Mouse (Mus musculus): ENCODE measurements around the gene Alk. TPM values are rescaled to one million over a fixed set of nuclear protein-coding genes. Genes with fewer than 3 reads are reported as not detected.

The Alk gene
- 0.05 and 0.20 TPM in 2 replicates for polyA plus RNA-seq (2015; fragmentation: Nextera tagmentation; extraction: Ambion mirVana)

- no peaks in the 10 kb centered on the region for H3K36me3 ChIP-seq (ENCODE audit: control insufficient read depth, insufficient read depth)
- peaks cover 35% of the 10 kb centered on the region for H3K27me3 ChIP-seq (ENCODE audit: control insufficient read depth, insufficient read depth, low read length)
- no peaks in the 10 kb centered on the region for H3K9me3 ChIP-seq (replicated peaks; ENCODE audit: control insufficient read depth, low read length)
- H3K27ac ChIP-seq (ENCODE audit: low read length) = no peak within 1 kb of the TSS
- peak; percentile 89 for ATAC-seq (replicated peaks; ENCODE audit: extremely low read depth, insufficient read depth, low FRiP score)
- peak within 1 kb of the TSS; percentile 54 for H3K4me3 ChIP-seq (ENCODE audit: low read length)
- no peak within 1 kb of the TSS for H3K9ac ChIP-seq (ENCODE audit: low read length)
- peaks cover 10% of the 10 kb centered on the region for H3K4me1 ChIP-seq (ENCODE audit: control insufficient read depth, insufficient read depth, low read length)
- peak within 1 kb of the TSS; percentile 81 for H3K4me2 ChIP-seq (ENCODE audit: low read depth, low read length)
- under 1% methylated on average over 31 of the region's 32 CpGs for WGBS
Measured at GRCm38 (mm10) chr17:72604610-72604980, at the start of gene Alk. Gene Alk (minus strand): TSS chr17:72604627.

DNA sequence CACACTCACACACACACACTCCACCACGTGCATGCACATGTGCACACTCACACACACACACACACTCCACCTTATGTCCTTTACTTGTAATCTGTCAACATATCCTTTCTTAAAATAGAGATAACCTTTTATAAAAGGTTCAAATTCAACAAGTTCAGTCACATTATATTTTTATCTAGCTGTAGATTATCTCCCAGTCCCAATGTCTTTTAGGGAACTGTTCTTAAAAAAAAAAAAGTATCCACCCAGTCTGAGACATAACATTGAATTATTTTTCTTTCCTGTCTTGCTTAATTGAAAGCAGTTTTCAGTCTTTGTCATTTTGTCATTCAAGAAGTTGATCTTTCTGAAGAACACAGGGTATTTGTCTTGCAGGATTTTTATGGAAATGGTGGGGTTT lies 48.4 kb upstream of the Alk start:
- no peaks in the 10 kb centered on the region for H3K36me3 ChIP-seq (ENCODE audit: control insufficient read depth, insufficient read depth)
- H3K27me3 ChIP-seq (ENCODE audit: control insufficient read depth, insufficient read depth, low read length) = no peaks in the 10 kb centered on the region
- 45% methylated on average over 1 of the region's 1 CpGs for WGBS
- no peak overlapping the region for H3K27ac ChIP-seq (ENCODE audit: low read length)
- no peak overlapping the region for H3K9ac ChIP-seq (ENCODE audit: low read length)
- H3K4me2 ChIP-seq (ENCODE audit: low read depth, low read length) = no peak overlapping the region
- H3K4me1 ChIP-seq (ENCODE audit: control insufficient read depth, insufficient read depth, low read length) = no peaks in the 10 kb centered on the region
- no peak for ATAC-seq (replicated peaks; ENCODE audit: extremely low read depth, insufficient read depth, low FRiP score)
- no peak overlapping the region for H3K4me3 ChIP-seq (ENCODE audit: low read length)
- no peaks in the 10 kb centered on the region for H3K9me3 ChIP-seq (replicated peaks; ENCODE audit: control insufficient read depth, low read length)

GRCm38 (mm10) chr17:72648607-72649217 lies 44.3 kb upstream of the Alk start:
- H3K27me3 ChIP-seq (ENCODE audit: control insufficient read depth, insufficient read depth, low read length) = no peaks in the 10 kb centered on the region
- H3K27ac ChIP-seq (ENCODE audit: low read length) = no peak overlapping the region
- no peak overlapping the region for H3K4me2 ChIP-seq (ENCODE audit: low read depth, low read length)
- H3K9ac ChIP-seq (ENCODE audit: low read length) = no peak overlapping the region
- no peak overlapping the region for H3K4me3 ChIP-seq (ENCODE audit: low read length)
- no peaks in the 10 kb centered on the region for H3K4me1 ChIP-seq (ENCODE audit: control insufficient read depth, insufficient read depth, low read length)
- no peak for ATAC-seq (replicated peaks; ENCODE audit: extremely low read depth, insufficient read depth, low FRiP score)
- 51% methylated on average over 6 of the region's 6 CpGs for WGBS
- no peaks in the 10 kb centered on the region for H3K36me3 ChIP-seq (ENCODE audit: control insufficient read depth, insufficient read depth)
- no peaks in the 10 kb centered on the region for H3K9me3 ChIP-seq (replicated peaks; ENCODE audit: control insufficient read depth, low read length)

DNA sequence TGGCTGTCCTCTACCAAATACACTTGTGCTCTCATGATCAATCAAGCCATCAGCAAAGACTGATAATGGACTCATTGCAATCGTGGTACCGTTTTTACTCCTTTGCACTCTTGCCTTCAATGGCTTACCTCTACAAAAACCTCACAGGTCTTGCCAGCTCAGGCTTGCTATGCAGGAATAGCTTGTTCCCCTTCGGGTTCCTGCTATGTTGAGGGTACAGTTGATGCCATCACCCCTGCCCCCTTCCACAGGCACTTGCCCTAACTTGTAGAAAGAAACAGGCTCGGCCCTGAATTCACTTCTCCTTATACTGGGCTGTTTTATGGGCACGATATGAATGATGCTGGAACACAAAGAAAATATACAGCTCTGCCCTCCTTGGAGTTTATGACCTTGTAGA lies 41.7 kb upstream of the Alk start:
- H3K36me3 ChIP-seq (ENCODE audit: control insufficient read depth, insufficient read depth) = no peaks in the 10 kb centered on the region
- ATAC-seq (replicated peaks; ENCODE audit: extremely low read depth, insufficient read depth, low FRiP score) = no peak
- no peaks in the 10 kb centered on the region for H3K9me3 ChIP-seq (replicated peaks; ENCODE audit: control insufficient read depth, low read length)
- no peaks in the 10 kb centered on the region for H3K27me3 ChIP-seq (ENCODE audit: control insufficient read depth, insufficient read depth, low read length)
- H3K4me1 ChIP-seq (ENCODE audit: control insufficient read depth, insufficient read depth, low read length) = no peaks in the 10 kb centered on the region
- no peak overlapping the region for H3K4me3 ChIP-seq (ENCODE audit: low read length)
- no peak overlapping the region for H3K9ac ChIP-seq (ENCODE audit: low read length)
- 70% methylated on average over 5 of the region's 5 CpGs for WGBS
- no peak overlapping the region for H3K4me2 ChIP-seq (ENCODE audit: low read depth, low read length)
- H3K27ac ChIP-seq (ENCODE audit: low read length) = no peak overlapping the region

DNA sequence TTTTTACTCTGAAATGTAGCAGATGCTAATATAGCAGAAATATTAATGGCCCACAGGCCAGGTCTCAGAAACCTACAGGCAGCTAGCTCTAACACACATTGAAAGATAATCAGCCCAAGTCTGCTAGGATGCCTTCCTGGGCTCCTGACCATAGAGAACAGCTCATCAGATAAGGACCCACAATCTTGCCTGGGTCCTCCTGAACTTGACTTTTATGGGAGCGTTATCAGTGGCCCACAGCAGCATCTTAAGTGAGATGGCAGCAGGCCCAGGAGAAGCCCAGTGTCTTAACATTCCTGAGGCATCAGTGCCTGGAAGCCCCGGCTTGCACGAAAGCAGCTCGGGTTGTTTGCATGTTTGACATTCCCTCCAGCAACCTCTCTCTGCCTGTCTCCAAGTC lies 35.7 kb upstream of the Alk start:
- no peaks in the 10 kb centered on the region for H3K36me3 ChIP-seq (ENCODE audit: control insufficient read depth, insufficient read depth)
- no peaks in the 10 kb centered on the region; the same call in 1 of the 2 replicates for H3K4me1 ChIP-seq (ENCODE audit: control insufficient read depth, insufficient read depth, low read length)
- 24% methylated on average over 4 of the region's 4 CpGs for WGBS
- no peak overlapping the region for H3K4me3 ChIP-seq (ENCODE audit: low read length)
- ATAC-seq (replicated peaks; ENCODE audit: extremely low read depth, insufficient read depth, low FRiP score) = no peak
- no peaks in the 10 kb centered on the region for H3K27me3 ChIP-seq (ENCODE audit: control insufficient read depth, insufficient read depth, low read length)
- H3K27ac ChIP-seq (ENCODE audit: low read length) = no peak overlapping the region
- no peak overlapping the region for H3K9ac ChIP-seq (ENCODE audit: low read length)
- H3K9me3 ChIP-seq (replicated peaks; ENCODE audit: control insufficient read depth, low read length) = no peaks in the 10 kb centered on the region
- no peak overlapping the region for H3K4me2 ChIP-seq (ENCODE audit: low read depth, low read length)

DNA sequence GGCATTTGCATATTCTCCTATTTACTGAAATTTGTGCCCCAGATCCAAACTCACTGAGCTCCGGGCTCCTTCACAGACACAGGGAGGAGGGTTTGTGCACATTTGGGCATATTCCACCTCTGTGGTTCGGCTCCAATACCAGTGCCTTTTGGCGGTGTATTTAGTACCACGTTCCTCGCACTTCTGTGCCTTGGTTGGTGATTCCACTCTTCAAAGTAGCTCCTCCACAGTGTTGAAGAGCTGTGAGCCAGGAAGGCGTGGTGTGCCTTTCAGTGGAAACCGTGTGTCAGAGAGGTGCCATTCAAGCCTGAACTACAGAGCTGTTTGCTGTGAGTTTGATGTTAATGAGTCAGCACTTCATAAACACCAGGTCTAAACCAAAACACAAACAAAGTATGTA lies 35.0 kb upstream of the Alk start:
- H3K27ac ChIP-seq (ENCODE audit: low read length) = no peak overlapping the region
- no peaks in the 10 kb centered on the region for H3K9me3 ChIP-seq (replicated peaks; ENCODE audit: control insufficient read depth, low read length)
- ATAC-seq (replicated peaks; ENCODE audit: extremely low read depth, insufficient read depth, low FRiP score) = no peak
- no peaks in the 10 kb centered on the region; the same call in 1 of the 2 replicates for H3K4me1 ChIP-seq (ENCODE audit: control insufficient read depth, insufficient read depth, low read length)
- WGBS = 76% methylated on average over 7 of the region's 7 CpGs
- no peak overlapping the region for H3K4me3 ChIP-seq (ENCODE audit: low read length)
- no peak overlapping the region for H3K4me2 ChIP-seq (ENCODE audit: low read depth, low read length)
- no peaks in the 10 kb centered on the region for H3K27me3 ChIP-seq (ENCODE audit: control insufficient read depth, insufficient read depth, low read length)
- H3K36me3 ChIP-seq (ENCODE audit: control insufficient read depth, insufficient read depth) = no peaks in the 10 kb centered on the region
- H3K9ac ChIP-seq (ENCODE audit: low read length) = no peak overlapping the region

- Histone ChIP-seq H3K27ac (ENCODE audit: low read length) (no peak overlapping the region), H3K4me2 (ENCODE audit: low read depth, low read length) (no peak overlapping the region), H3K4me3 (ENCODE audit: low read length) (no peak overlapping the region), H3K9me3 (replicated peaks; ENCODE audit: control insufficient read depth, low read length) (no peaks in the 10 kb centered on the region), H3K36me3 (ENCODE audit: control insufficient read depth, insufficient read depth) (no peaks in the 10 kb centered on the region), H3K4me1 (ENCODE audit: control insufficient read depth, insufficient read depth, low read length) (peaks cover 10% of the 10 kb centered on the region), H3K27me3 (ENCODE audit: control insufficient read depth, insufficient read depth, low read length) (peaks cover 35% of the 10 kb centered on the region), H3K9ac (ENCODE audit: low read length) (no peak overlapping the region)
- 10% methylated on average over 4 of the region's 4 CpGs for WGBS
- no peak for ATAC-seq (replicated peaks; ENCODE audit: extremely low read depth, insufficient read depth, low FRiP score)
Measured at GRCm38 (mm10) chr17:72606251-72606650, 1.8 kb upstream of the Alk start.

DNA sequence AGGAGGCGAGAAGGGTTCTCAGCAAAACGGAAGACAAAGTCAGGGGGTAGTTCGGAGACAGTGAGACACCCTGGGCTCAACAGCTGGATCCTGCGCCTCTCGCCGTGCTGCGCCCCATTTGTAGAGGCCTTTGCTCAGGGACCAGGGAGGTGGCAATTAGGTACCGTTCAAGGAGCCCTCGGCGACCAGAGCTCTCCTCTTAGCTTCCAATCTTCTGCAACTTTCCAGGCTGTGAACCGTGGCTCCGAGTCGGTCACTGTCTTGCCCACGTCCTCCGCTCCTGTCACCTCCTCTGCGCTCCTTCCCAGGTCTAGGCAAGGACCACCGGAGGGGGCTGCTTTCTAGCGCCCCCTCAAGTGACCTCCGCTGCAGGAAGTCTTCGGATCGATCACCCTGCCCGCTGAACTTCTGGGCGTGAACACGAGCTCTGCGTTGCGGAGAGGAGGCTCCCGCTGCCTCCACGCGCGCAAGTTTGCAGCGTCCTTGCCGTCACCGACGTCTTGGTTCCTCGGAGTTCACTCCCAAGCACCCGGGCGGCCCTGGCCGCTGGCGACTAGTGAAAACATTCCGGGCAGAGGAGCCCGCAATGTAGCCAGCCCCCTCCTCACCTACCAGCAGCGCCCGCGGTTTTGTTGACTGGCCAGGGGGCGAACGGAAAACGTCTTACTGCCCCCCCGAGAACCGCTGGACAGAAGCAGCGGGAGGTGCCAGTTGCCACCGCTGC lies 379 bp downstream of the Alk start:
- 3% methylated on average over 51 of the region's 51 CpGs for WGBS
- peaks cover 35% of the 10 kb centered on the region for H3K27me3 ChIP-seq (ENCODE audit: control insufficient read depth, insufficient read depth, low read length)
- no peak overlapping the region for H3K27ac ChIP-seq (ENCODE audit: low read length)
- H3K9me3 ChIP-seq (replicated peaks; ENCODE audit: control insufficient read depth, low read length) = no peaks in the 10 kb centered on the region
- H3K4me3 ChIP-seq (ENCODE audit: low read length) = peak overlapping the region; percentile 54
- ATAC-seq (replicated peaks; ENCODE audit: extremely low read depth, insufficient read depth, low FRiP score) = 0 out of 2 replicates have a peak, but pooled peaks have one; percentile 3
- H3K36me3 ChIP-seq (ENCODE audit: control insufficient read depth, insufficient read depth) = no peaks in the 10 kb centered on the region
- no peak overlapping the region for H3K9ac ChIP-seq (ENCODE audit: low read length)
- H3K4me1 ChIP-seq (ENCODE audit: control insufficient read depth, insufficient read depth, low read length) = peaks cover 10% of the 10 kb centered on the region
- H3K4me2 ChIP-seq (ENCODE audit: low read depth, low read length) = peak overlapping the region; percentile 81

GRCm38 (mm10) chr17:72603118-72603885 lies 1.1 kb downstream of the Alk start:
- peak; percentile 77 for ATAC-seq (replicated peaks; ENCODE audit: extremely low read depth, insufficient read depth, low FRiP score)
- H3K27me3 ChIP-seq (ENCODE audit: control insufficient read depth, insufficient read depth, low read length) = peaks cover 35% of the 10 kb centered on the region
- 2% methylated on average over 40 of the region's 40 CpGs for WGBS
- H3K4me3 ChIP-seq (ENCODE audit: low read length) = peak overlapping the region; percentile 23
- no peak overlapping the region for H3K9ac ChIP-seq (ENCODE audit: low read length)
- H3K4me2 ChIP-seq (ENCODE audit: low read depth, low read length) = peak overlapping the region; percentile 81; the same call in 1 of the 2 replicates
- H3K27ac ChIP-seq (ENCODE audit: low read length) = no peak overlapping the region
- no peaks in the 10 kb centered on the region for H3K36me3 ChIP-seq (ENCODE audit: control insufficient read depth, insufficient read depth)
- H3K4me1 ChIP-seq (ENCODE audit: control insufficient read depth, insufficient read depth, low read length) = peaks cover 10% of the 10 kb centered on the region
- no peaks in the 10 kb centered on the region for H3K9me3 ChIP-seq (replicated peaks; ENCODE audit: control insufficient read depth, low read length)

Data from heart, embryonic 16.5 days (tissue).